Comparison of ENCODE assay signal across 10 mouse cellular contexts in the genomic region with DNA sequence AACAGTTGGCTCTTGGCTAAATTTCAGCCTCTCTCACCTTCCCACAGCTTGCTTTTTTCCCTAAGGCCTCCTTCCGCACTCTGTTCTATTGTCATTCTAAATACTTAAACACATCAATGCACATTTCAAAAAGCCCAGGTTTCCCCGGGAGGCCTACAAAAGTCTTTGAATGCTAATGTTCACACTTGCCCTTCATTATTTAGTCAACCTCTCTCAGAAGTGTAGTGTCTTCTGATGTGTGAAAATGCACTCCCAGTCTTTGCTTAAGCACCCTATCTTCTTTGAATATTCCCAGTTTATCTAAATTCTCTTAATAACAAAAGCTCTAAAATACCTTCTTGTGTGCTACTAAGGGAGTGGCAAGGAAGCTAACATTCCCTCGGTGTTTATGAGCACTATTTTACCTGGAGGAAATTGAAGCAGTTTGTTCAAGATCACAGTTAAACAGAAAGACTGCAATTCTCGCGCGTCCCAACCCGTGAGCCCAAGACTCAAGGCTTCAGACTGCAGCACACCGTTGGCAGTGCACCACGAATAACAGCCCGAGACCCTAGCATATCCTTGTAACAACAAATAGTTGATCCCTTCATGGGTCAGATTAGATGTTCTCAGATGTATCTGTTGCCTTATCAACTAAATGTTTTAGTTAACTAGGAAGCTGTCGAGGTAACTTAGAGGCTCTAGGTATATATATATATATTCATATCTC. TPM values are rescaled to one million over a fixed set of nuclear protein-coding genes. Genes with fewer than 3 reads are reported as not detected.
DNase-seq lines count a peak whose midpoint lies in the region; ATAC-seq lines count a peak whose summit lies in the region.
"Had no signal": no experiment of that assay in that cellular context is flagged by ENCODE, and none has a peak within 500 bp of the region (broad histone marks: within the 10 kb centered on the region; RNA-seq: fewer than 3 reads in every experiment).

No protein-coding gene starts in this region.

- peak overlapping the region in 1 of 2 experiments; percentile 94; a peak in 1 of 4 replicates for H3K4me3 ChIP-seq in heart, embryonic 14.5 days (ENCODE audit: control insufficient read depth in 1 of 2, insufficient read depth in 1 of 2, low read depth in 1 of 2, low read length in 2 of 2)
- H3K4me3 ChIP-seq in forebrain, embryonic 15.5 days, result peak overlapping the region; percentile 79
- H3K4me3 ChIP-seq in midbrain, embryonic 13.5 days (replicated peaks), result peak overlapping the region; percentile 99

- no peaks in the 10 kb centered on the region for H3K9me3 ChIP-seq in heart, embryonic 14.5 days (ENCODE audit: control insufficient read depth, low read length)
- no peaks in the 10 kb centered on the region for H3K9me3 ChIP-seq in forebrain, embryonic 15.5 days
- no peaks in the 10 kb centered on the region for H3K9me3 ChIP-seq in midbrain, embryonic 13.5 days

- H3K36me3 ChIP-seq in heart, embryonic 14.5 days (ENCODE audit: control insufficient read depth, insufficient read depth, low read length), result no peaks in the 10 kb centered on the region
- no peaks in the 10 kb centered on the region for H3K36me3 ChIP-seq in forebrain, embryonic 15.5 days
- no peaks in the 10 kb centered on the region for H3K36me3 ChIP-seq in midbrain, embryonic 13.5 days

- H3K9ac ChIP-seq in heart, embryonic 14.5 days (ENCODE audit: low read length), result no peak overlapping the region
- no peak overlapping the region for H3K9ac ChIP-seq in forebrain, embryonic 15.5 days (replicated peaks)
- H3K9ac ChIP-seq in midbrain, embryonic 13.5 days (replicated peaks), result peak overlapping the region; percentile 100; the same call in 1 of the 2 replicates

- peaks cover 0 to 13% of the 10 kb centered on the region in 2 experiments; a peak in 3 of 4 replicates for H3K4me1 ChIP-seq in heart, embryonic 14.5 days (ENCODE audit: control insufficient read depth in 2 of 2, insufficient read depth in 2 of 2, low read length in 2 of 2)
- H3K4me1 ChIP-seq in forebrain, embryonic 15.5 days, result peaks cover 33% of the 10 kb centered on the region
- H3K4me1 ChIP-seq in midbrain, embryonic 13.5 days (replicated peaks), result peaks cover 38% of the 10 kb centered on the region

- no peak for ATAC-seq in heart, embryonic 14.5 days (ENCODE audit: insufficient number of reproducible peaks, insufficient read depth, low FRiP score, low read depth)
- ATAC-seq in forebrain, embryonic 15.5 days (replicated peaks), result no peak
- ATAC-seq in midbrain, embryonic 13.5 days, result no peak
- ATAC-seq in inflammation-experienced regulatory T-cells, adult 6 months, result no peak

- H3K4me2 ChIP-seq in heart, embryonic 14.5 days (ENCODE audit: low read length), result peak overlapping the region; percentile 86
- peak overlapping the region; percentile 64 for H3K4me2 ChIP-seq in forebrain, embryonic 15.5 days (replicated peaks)
- H3K4me2 ChIP-seq in midbrain, embryonic 13.5 days (replicated peaks), result peak overlapping the region; percentile 83

- H3K27ac ChIP-seq in heart, embryonic 14.5 days (replicated peaks in 1 of 2; ENCODE audit: control insufficient read depth in 1 of 2, insufficient read depth in 1 of 2, low read depth in 2 of 2, low read length in 2 of 2), result peak overlapping the region in 1 of 2 experiments; percentile 95; a peak in 1 of 4 replicates
- H3K27ac ChIP-seq in forebrain, embryonic 15.5 days (replicated peaks), result peak overlapping the region; percentile 93
- peak overlapping the region; percentile 93; the same call in 1 of the 2 replicates for H3K27ac ChIP-seq in midbrain, embryonic 13.5 days

- DNase-seq in heart, adult 18-20 months, result no peak
- peak; percentile 92 for DNase-seq in R1 (ENCODE audit: low read depth, low spot score)
- DNase-seq in adrenal gland, adult 2 months, result no peak
- no peak for DNase-seq in gastrocnemius, postnatal 14 days

- intact Hi-C loops in gastrocnemius, postnatal 14 days (cut with DNase I; ENCODE audit: low total_unique reads), result loop anchor here (10.0 kb wide), 1 partner anchor 84 kb away; no protein-coding TSS in a partner anchor

- WGBS in heart, embryonic 14.5 days, result 53% methylated on average over 11 of the region's 11 CpGs
- WGBS in forebrain, embryonic 15.5 days, result 28% methylated on average over 11 of the region's 11 CpGs
- WGBS in midbrain, embryonic 13.5 days, result 23% methylated on average over 11 of the region's 11 CpGs

- H3K27me3 ChIP-seq in heart, embryonic 14.5 days (ENCODE audit: control insufficient read depth, insufficient read depth, low read length), result no peaks in the 10 kb centered on the region
- H3K27me3 ChIP-seq in forebrain, embryonic 15.5 days, result no peaks in the 10 kb centered on the region
- H3K27me3 ChIP-seq in midbrain, embryonic 13.5 days, result no peaks in the 10 kb centered on the region
- H3K27me3 ChIP-seq: Patski had no signal

RNA-seq across cellular contexts. Expression of a gene that starts 1.2 kb away (rescaled TPM):
- 50.1 and 54.6 TPM in 2 replicates for polyA plus RNA-seq in heart, embryonic 14.5 days (2014; fragmentation: Nextera tagmentation; extraction: Ambion mirVana)
- total RNA-seq in heart, adult 18-20 months (2021), result 10 to 100 TPM; 18.8 to 24.0 TPM
- polyA plus RNA-seq in forebrain, embryonic 15.5 days (2015; fragmentation: Nextera tagmentation; extraction: Ambion mirVana), result 68.7 and 69.1 TPM in 2 replicates
- 67.7 and 70.6 TPM in 2 replicates for polyA plus RNA-seq in midbrain, embryonic 13.5 days (2015; fragmentation: Nextera tagmentation; extraction: Ambion mirVana)
- total RNA-seq in adrenal gland, adult 2 months (2021), result 10 to 100 TPM; 31.1 to 40.6 TPM
- 18.9 and 20.9 TPM in 2 replicates for polyA plus RNA-seq in adrenal gland, adult 2 months (2012; rRNA removed)
- polyA plus RNA-seq in inflammation-experienced regulatory T-cells, adult 6 months (2017; shearing (Covaris generic)), result 10 to 100 TPM; 34.5 to 56.0 (median 40.4) TPM
- 10 to 100 TPM; 14.1 to 15.1 TPM for total RNA-seq in gastrocnemius, postnatal 14 days (2021)

RNA-seq across cellular contexts. Expression of a gene that starts 25.6 kb away (rescaled TPM):
- polyA plus RNA-seq in heart, embryonic 14.5 days (2014; fragmentation: Nextera tagmentation; extraction: Ambion mirVana), result not detected in 2 replicates
- not detected for total RNA-seq in heart, adult 18-20 months (2021)
- polyA plus RNA-seq in forebrain, embryonic 15.5 days (2015; fragmentation: Nextera tagmentation; extraction: Ambion mirVana), result not detected in 2 replicates
- polyA plus RNA-seq in midbrain, embryonic 13.5 days (2015; fragmentation: Nextera tagmentation; extraction: Ambion mirVana), result not detected in 2 replicates
- total RNA-seq in adrenal gland, adult 2 months (2021), result not detected
- not detected in 2 replicates for polyA plus RNA-seq in adrenal gland, adult 2 months (2012; rRNA removed)
- not detected for polyA plus RNA-seq in inflammation-experienced regulatory T-cells, adult 6 months (2017; shearing (Covaris generic))
- not detected for total RNA-seq in gastrocnemius, postnatal 14 days (2021)
- total RNA-seq: gastrocnemius, adult 18-20 months had no signal
- polyA plus RNA-seq: Patski had no signal
